Mouse (Mus musculus) retina, adult 2 months (tissue): ENCODE measurements at regions not wholly inside any gene's neighbourhood (a gene's known extent, or its start where the extent isn't known, plus 50 kb on each side); places are given as distances from the start of the nearest gene placed in this dataset.
A peak's percentile ranks its signal among the peaks of the same experiment; 100 is the strongest.
"Not testable (repeated sequence)": the region's sequence is repeated elsewhere in the genome, so short reads cannot be mapped to it uniquely, and the experiment has no call there.

Source experiments
- DNase-seq: peaks from one replicate; pipeline ENCODE4 v3.0.0-alpha.2; 2012; ENCODE audit warnings: low read depth, low spot score

GRCm38 (mm10) chr3:40368421-40368820 lies 162.7 kb upstream of the Intu start:
- no peak for DNase-seq

- no peak for DNase-seq
Observed at GRCm38 (mm10) chr3:40371411-40371810, 159.7 kb upstream of the Intu start.

- DNase-seq = not testable (repeated sequence)
Observed at GRCm38 (mm10) chr3:40376220-40376619, 154.9 kb upstream of the Intu start.

- DNase-seq = no peak
Observed at GRCm38 (mm10) chr3:40377416-40377815, 153.7 kb upstream of the Intu start.

- no peak for DNase-seq
Observed at GRCm38 (mm10) chr3:40379063-40379462, 152.0 kb upstream of the Intu start.

- peak; percentile 28 for DNase-seq
Observed at GRCm38 (mm10) chr3:40391631-40392030, 139.5 kb upstream of the Intu start.

- no peak for DNase-seq
Observed at GRCm38 (mm10) chr3:40398184-40398583, 132.9 kb upstream of the Intu start.

- no peak for DNase-seq
Observed at GRCm38 (mm10) chr3:40403402-40403801, 127.7 kb upstream of the Intu start.

- no peak for DNase-seq
Observed at GRCm38 (mm10) chr3:40405095-40405948, 125.8 kb upstream of the Intu start.

GRCm38 (mm10) chr3:40405949-40406236 lies 125.2 kb upstream of the Intu start:
- DNase-seq = no peak

GRCm38 (mm10) chr3:40408921-40409488 lies 122.1 kb upstream of the Intu start:
- DNase-seq = no peak

GRCm38 (mm10) chr3:40410749-40411310 lies 120.3 kb upstream of the Intu start:
- no peak for DNase-seq

- DNase-seq = not testable (repeated sequence)
Observed at GRCm38 (mm10) chr3:40425183-40425844, 105.8 kb upstream of the Intu start.

- DNase-seq = no peak
Observed at GRCm38 (mm10) chr3:40426070-40426469, 105.0 kb upstream of the Intu start.

GRCm38 (mm10) chr3:40428021-40428420 lies 103.1 kb upstream of the Intu start:
- DNase-seq = no peak

- no peak for DNase-seq
Observed at GRCm38 (mm10) chr3:40438251-40438650, 92.8 kb upstream of the Intu start.

- no peak for DNase-seq
Observed at GRCm38 (mm10) chr3:40441092-40442036, 89.7 kb upstream of the Intu start.

GRCm38 (mm10) chr3:40443788-40444595 lies 87.1 kb upstream of the Intu start:
- no peak for DNase-seq

- no peak for DNase-seq
Observed at GRCm38 (mm10) chr3:40452958-40453357, 78.1 kb upstream of the Intu start.

- no peak for DNase-seq
Observed at GRCm38 (mm10) chr3:40453552-40453951, 77.5 kb upstream of the Intu start.

- no peak for DNase-seq
Observed at GRCm38 (mm10) chr3:40456070-40456469, 75.0 kb upstream of the Intu start.
